Mouse (Mus musculus) testis, adult 2 months (tissue): ENCODE data around the gene Gm20388.

Source experiments
- CTCF ChIP-seq: fragments of 200-500 bp; IDR thresholded peaks from 2 replicates; pipeline ENCODE4 v1.5.1; 2012; ENCODE audit warnings: low read depth, mild to moderate bottlenecking, inconsistent platforms, low read length, moderate library complexity; ENCODE audit not compliant: control insufficient read depth, insufficient read depth, insufficient replicate concordance
- POLR2A ChIP-seq: fragments of 200-500 bp; IDR thresholded peaks from 2 replicates; pipeline ENCODE4 v1.6.1; 2012; ENCODE audit warnings: low read depth, mild to moderate bottlenecking, inconsistent platforms, low read length, moderate library complexity; ENCODE audit not compliant: control insufficient read depth

DNA sequence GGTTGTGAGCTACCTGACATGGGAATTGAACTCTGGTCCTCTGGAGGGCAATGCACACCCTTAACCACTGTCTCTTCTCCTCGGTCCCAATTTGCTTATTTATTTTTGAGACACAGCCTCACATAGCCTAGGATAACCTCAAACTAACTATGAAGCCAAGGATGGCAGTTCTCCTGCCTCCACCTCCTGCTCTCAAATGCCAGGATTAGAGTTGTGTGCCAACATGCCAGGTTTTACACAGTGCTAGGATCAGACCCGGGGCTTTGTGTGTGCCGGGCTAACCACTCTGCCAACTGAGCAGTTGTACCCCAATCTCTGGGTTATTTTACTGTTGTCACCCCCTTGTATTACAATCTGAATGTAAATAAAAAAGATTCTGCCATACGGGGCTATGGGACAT, 4066.9 kb downstream of the Gm20388 start:
- no peak for TF ChIP-seq POLR2A
- TF ChIP-seq CTCF, result no peak
